Mouse (Mus musculus): ENCODE results near the gene Mrps27. TPM values are rescaled to one million over a fixed set of nuclear protein-coding genes. Genes with fewer than 3 reads are reported as not detected.

Mrps27 gene
- polyA plus RNA-seq, 1 experiment = 14.7 TPM

- TF ChIP-seq POLR2A (IDR thresholded peaks at IDR 0.05; ENCODE audit: borderline replicate concordance, control insufficient read depth, low read depth, low read length) = no peak
- TF ChIP-seq CTCF (IDR thresholded peaks at IDR 0.05; ENCODE audit: control insufficient read depth, insufficient read depth, low read length) = no peak
- Histone ChIP-seq H3K4me1 (ENCODE audit: control insufficient read depth, insufficient read depth, low read length) (no peaks in the 10 kb centered on the region), H3K4me3 (replicated peaks; ENCODE audit: control insufficient read depth, low read depth, low read length) (no peak overlapping the region), H3K27ac (ENCODE audit: control insufficient read depth, insufficient read depth, low read depth, low read length, poor library complexity) (no peak overlapping the region)
- 93% methylated on average over 6 of the region's 6 CpGs for WGBS
Observed at GRCm38 (mm10) chr13:99355072-99355471, 10.5 kb downstream of the Mrps27 start.

- Histone ChIP-seq H3K27ac (ENCODE audit: control insufficient read depth, insufficient read depth, low read depth, low read length, poor library complexity) (no peak overlapping the region), H3K4me3 (replicated peaks; ENCODE audit: control insufficient read depth, low read depth, low read length) (no peak overlapping the region), H3K4me1 (ENCODE audit: control insufficient read depth, insufficient read depth, low read length) (peaks cover 2% of the 10 kb centered on the region)
- no peak for TF ChIP-seq POLR2A (IDR thresholded peaks at IDR 0.05; ENCODE audit: borderline replicate concordance, control insufficient read depth, low read depth, low read length)
- no peak for TF ChIP-seq CTCF (IDR thresholded peaks at IDR 0.05; ENCODE audit: control insufficient read depth, insufficient read depth, low read length)
- WGBS = 89% methylated on average over 7 of the region's 7 CpGs
Observed at GRCm38 (mm10) chr13:99355861-99356260, 11.3 kb downstream of the Mrps27 start.

- no peak overlapping the region for H3K4me3 ChIP-seq (replicated peaks; ENCODE audit: control insufficient read depth, low read depth, low read length)
- TF ChIP-seq POLR2A (IDR thresholded peaks at IDR 0.05; ENCODE audit: borderline replicate concordance, control insufficient read depth, low read depth, low read length) = no peak
- no peak for TF ChIP-seq CTCF (IDR thresholded peaks at IDR 0.05; ENCODE audit: control insufficient read depth, insufficient read depth, low read length)
- no peak overlapping the region for H3K27ac ChIP-seq (ENCODE audit: control insufficient read depth, insufficient read depth, low read depth, low read length, poor library complexity)
- peaks cover 2% of the 10 kb centered on the region for H3K4me1 ChIP-seq (ENCODE audit: control insufficient read depth, insufficient read depth, low read length)
- 73% methylated on average over 9 of the region's 9 CpGs for WGBS
Observed at GRCm38 (mm10) chr13:99356428-99357265, 12.1 kb downstream of the Mrps27 start.

GRCm38 (mm10) chr13:99358921-99359320, 14.3 kb downstream of the Mrps27 start:
- peaks cover 2% of the 10 kb centered on the region for H3K4me1 ChIP-seq (ENCODE audit: control insufficient read depth, insufficient read depth, low read length)
- H3K27ac ChIP-seq (ENCODE audit: control insufficient read depth, insufficient read depth, low read depth, low read length, poor library complexity) = no peak overlapping the region
- no peak overlapping the region for H3K4me3 ChIP-seq (replicated peaks; ENCODE audit: control insufficient read depth, low read depth, low read length)
- 93% methylated on average over 14 of the region's 14 CpGs for WGBS
- no peak for TF ChIP-seq POLR2A (IDR thresholded peaks at IDR 0.05; ENCODE audit: borderline replicate concordance, control insufficient read depth, low read depth, low read length)
- no peak for TF ChIP-seq CTCF (IDR thresholded peaks at IDR 0.05; ENCODE audit: control insufficient read depth, insufficient read depth, low read length)

GRCm38 (mm10) chr13:99363866-99364265, 19.3 kb downstream of the Mrps27 start:
- H3K4me1 ChIP-seq (ENCODE audit: control insufficient read depth, insufficient read depth, low read length) = peaks cover 2% of the 10 kb centered on the region
- no peak overlapping the region for H3K27ac ChIP-seq (ENCODE audit: control insufficient read depth, insufficient read depth, low read depth, low read length, poor library complexity)
- 83% methylated on average over 4 of the region's 4 CpGs for WGBS
- TF ChIP-seq CTCF (IDR thresholded peaks at IDR 0.05; ENCODE audit: control insufficient read depth, insufficient read depth, low read length) = no peak
- no peak for TF ChIP-seq POLR2A (IDR thresholded peaks at IDR 0.05; ENCODE audit: borderline replicate concordance, control insufficient read depth, low read depth, low read length)
- H3K4me3 ChIP-seq (replicated peaks; ENCODE audit: control insufficient read depth, low read depth, low read length) = no peak overlapping the region

- H3K4me3 ChIP-seq (replicated peaks; ENCODE audit: control insufficient read depth, low read depth, low read length) = no peak overlapping the region
- H3K27ac ChIP-seq (ENCODE audit: control insufficient read depth, insufficient read depth, low read depth, low read length, poor library complexity) = no peak overlapping the region
- TF ChIP-seq CTCF (IDR thresholded peaks at IDR 0.05; ENCODE audit: control insufficient read depth, insufficient read depth, low read length) = no peak
- TF ChIP-seq POLR2A (IDR thresholded peaks at IDR 0.05; ENCODE audit: borderline replicate concordance, control insufficient read depth, low read depth, low read length) = no peak
- WGBS = 87% methylated on average over 5 of the region's 5 CpGs
- no peaks in the 10 kb centered on the region for H3K4me1 ChIP-seq (ENCODE audit: control insufficient read depth, insufficient read depth, low read length)
Observed at GRCm38 (mm10) chr13:99366422-99367175, 22.0 kb downstream of the Mrps27 start.

- WGBS = 90% methylated on average over 12 of the region's 12 CpGs
- Histone ChIP-seq H3K4me1 (ENCODE audit: control insufficient read depth, insufficient read depth, low read length) (no peaks in the 10 kb centered on the region), H3K4me3 (replicated peaks; ENCODE audit: control insufficient read depth, low read depth, low read length) (no peak overlapping the region), H3K27ac (ENCODE audit: control insufficient read depth, insufficient read depth, low read depth, low read length, poor library complexity) (no peak overlapping the region)
- no peak for TF ChIP-seq CTCF (IDR thresholded peaks at IDR 0.05; ENCODE audit: control insufficient read depth, insufficient read depth, low read length)
- TF ChIP-seq POLR2A (IDR thresholded peaks at IDR 0.05; ENCODE audit: borderline replicate concordance, control insufficient read depth, low read depth, low read length) = no peak
Observed at GRCm38 (mm10) chr13:99367554-99368174, 23.1 kb downstream of the Mrps27 start.

- TF ChIP-seq CTCF (IDR thresholded peaks at IDR 0.05; ENCODE audit: control insufficient read depth, insufficient read depth, low read length) (no peak), POLR2A (IDR thresholded peaks at IDR 0.05; ENCODE audit: borderline replicate concordance, control insufficient read depth, low read depth, low read length) (no peak)
- WGBS = 90% methylated on average over 12 of the region's 12 CpGs
- Histone ChIP-seq H3K27ac (ENCODE audit: control insufficient read depth, insufficient read depth, low read depth, low read length, poor library complexity) (no peak overlapping the region), H3K4me1 (ENCODE audit: control insufficient read depth, insufficient read depth, low read length) (no peaks in the 10 kb centered on the region), H3K4me3 (replicated peaks; ENCODE audit: control insufficient read depth, low read depth, low read length) (no peak overlapping the region)
Observed at GRCm38 (mm10) chr13:99369103-99369502, 24.5 kb downstream of the Mrps27 start.

Measured in bone marrow, adult 2 months (tissue).